Mouse (Mus musculus): ENCODE data around the gene Gm12184. TPM values are rescaled to one million over a fixed set of nuclear protein-coding genes. Genes with fewer than 3 reads are reported as not detected.

Gene Gm12184
- total and polyA plus RNA-seq, 3 experiments: 15.3 to 47.2 (median 22.1) TPM

- TF ChIP-seq GATA2 (IDR thresholded peaks at IDR 0.05; ENCODE audit: borderline replicate concordance, low read depth, low read length) (no peak), TAL1 (conservative IDR thresholded peaks at IDR 0.05; ENCODE audit: low read depth, low read length) (no peak), CTCF (IDR thresholded peaks at IDR 0.05; ENCODE audit: low read depth, low read length) (peak; percentile 51), GATA1 (IDR thresholded peaks at IDR 0.05; ENCODE audit: borderline replicate concordance, low read length) (no peak)
Observed at GRCm38 (mm10) chr11:48859014-48859413, 32.6 kb upstream of the Gm12184 start.

GRCm38 (mm10) chr11:48853474-48854180 lies 27.2 kb upstream of the Gm12184 start:
- ATAC-seq (ENCODE audit: extremely low read depth, insufficient number of reproducible peaks, low FRiP score, poor library complexity, severe bottlenecking) (peak; percentile 46), DNase-seq (ENCODE audit: low spot score) (no peak)
- Histone ChIP-seq H3K27me3 (ENCODE audit: insufficient read depth, low read length) (peaks cover 8% of the 10 kb centered on the region), H3K4me1 (ENCODE audit: insufficient read depth, low read depth, low read length) (peaks cover 48% of the 10 kb centered on the region), H3K36me3 (replicated peaks) (no peaks in the 10 kb centered on the region), H3K9me3 (replicated peaks) (peaks cover 6% of the 10 kb centered on the region), H3K4me3 (ENCODE audit: low read depth, low read length) (peak overlapping the region; percentile 71)
- TF ChIP-seq TAL1 (conservative IDR thresholded peaks at IDR 0.05; ENCODE audit: low read depth, low read length) (no peak), GATA1 (IDR thresholded peaks at IDR 0.05; ENCODE audit: borderline replicate concordance, low read length) (no peak), GATA2 (IDR thresholded peaks at IDR 0.05; ENCODE audit: borderline replicate concordance, low read depth, low read length) (no peak), CTCF (IDR thresholded peaks at IDR 0.05; ENCODE audit: low read depth, low read length) (no peak), POLR2AphosphoS5 (IDR thresholded peaks at IDR 0.05; ENCODE audit: insufficient replicate concordance, low read depth, low read length) (no peak)

More at GRCm38 (mm10) chr11:48859014-48859413, 32.6 kb upstream of the Gm12184 start:
- Histone ChIP-seq H3K27me3 (ENCODE audit: insufficient read depth, low read length) (no peaks in the 10 kb centered on the region), H3K9me3 (replicated peaks) (no peaks in the 10 kb centered on the region), H3K4me3 (ENCODE audit: low read depth, low read length) (no peak overlapping the region), H3K4me1 (ENCODE audit: insufficient read depth, low read depth, low read length) (peaks cover 39% of the 10 kb centered on the region), H3K36me3 (replicated peaks) (peaks cover 9% of the 10 kb centered on the region)
- DNase-seq (ENCODE audit: low spot score) (no peak), ATAC-seq (ENCODE audit: extremely low read depth, insufficient number of reproducible peaks, low FRiP score, poor library complexity, severe bottlenecking) (no peak)

- TF ChIP-seq GATA1 (IDR thresholded peaks at IDR 0.05; ENCODE audit: borderline replicate concordance, low read length): no peak
- TF ChIP-seq CTCF (IDR thresholded peaks at IDR 0.05; ENCODE audit: low read depth, low read length): no peak
- TF ChIP-seq GATA2 (IDR thresholded peaks at IDR 0.05; ENCODE audit: borderline replicate concordance, low read depth, low read length): no peak
- no peak for TF ChIP-seq POLR2AphosphoS5 (IDR thresholded peaks at IDR 0.05; ENCODE audit: insufficient replicate concordance, low read depth, low read length)
Observed at GRCm38 (mm10) chr11:48852624-48853473, 26.4 kb upstream of the Gm12184 start.

GRCm38 (mm10) chr11:48852190-48852589 lies 25.7 kb upstream of the Gm12184 start:
- no peak overlapping the region for H3K4me3 ChIP-seq (ENCODE audit: low read depth, low read length)
- TF ChIP-seq POLR2AphosphoS5 (IDR thresholded peaks at IDR 0.05; ENCODE audit: insufficient replicate concordance, low read depth, low read length): no peak
- no peak for TF ChIP-seq GATA2 (IDR thresholded peaks at IDR 0.05; ENCODE audit: borderline replicate concordance, low read depth, low read length)
- no peak for TF ChIP-seq CTCF (IDR thresholded peaks at IDR 0.05; ENCODE audit: low read depth, low read length)
- no peak for TF ChIP-seq TAL1 (conservative IDR thresholded peaks at IDR 0.05; ENCODE audit: low read depth, low read length)
- TF ChIP-seq GATA1 (IDR thresholded peaks at IDR 0.05; ENCODE audit: borderline replicate concordance, low read length): no peak
- DNase-seq (ENCODE audit: low spot score): no peak
- H3K9me3 ChIP-seq (replicated peaks): peaks cover 6% of the 10 kb centered on the region
- no peak for ATAC-seq (ENCODE audit: extremely low read depth, insufficient number of reproducible peaks, low FRiP score, poor library complexity, severe bottlenecking)
- no peaks in the 10 kb centered on the region for H3K36me3 ChIP-seq (replicated peaks)
- H3K4me1 ChIP-seq (ENCODE audit: insufficient read depth, low read depth, low read length): peaks cover 39% of the 10 kb centered on the region
- peaks cover 8% of the 10 kb centered on the region for H3K27me3 ChIP-seq (ENCODE audit: insufficient read depth, low read length)

More at GRCm38 (mm10) chr11:48852624-48853473, 26.4 kb upstream of the Gm12184 start:
- Histone ChIP-seq H3K36me3 (replicated peaks) (no peaks in the 10 kb centered on the region), H3K4me3 (ENCODE audit: low read depth, low read length) (peak overlapping the region; percentile 71), H3K9me3 (replicated peaks) (peaks cover 6% of the 10 kb centered on the region), H3K4me1 (ENCODE audit: insufficient read depth, low read depth, low read length) (peaks cover 42% of the 10 kb centered on the region), H3K27me3 (ENCODE audit: insufficient read depth, low read length) (peaks cover 8% of the 10 kb centered on the region)
- ATAC-seq (ENCODE audit: extremely low read depth, insufficient number of reproducible peaks, low FRiP score, poor library complexity, severe bottlenecking) (no peak), DNase-seq (ENCODE audit: low spot score) (no peak)

GRCm38 (mm10) chr11:48851270-48851995 lies 25.0 kb upstream of the Gm12184 start:
- no peak for TF ChIP-seq POLR2AphosphoS5 (IDR thresholded peaks at IDR 0.05; ENCODE audit: insufficient replicate concordance, low read depth, low read length)
- TF ChIP-seq GATA1 (IDR thresholded peaks at IDR 0.05; ENCODE audit: borderline replicate concordance, low read length): no peak
- no peak for TF ChIP-seq GATA2 (IDR thresholded peaks at IDR 0.05; ENCODE audit: borderline replicate concordance, low read depth, low read length)
- no peak for TF ChIP-seq CTCF (IDR thresholded peaks at IDR 0.05; ENCODE audit: low read depth, low read length)
- TF ChIP-seq TAL1 (conservative IDR thresholded peaks at IDR 0.05; ENCODE audit: low read depth, low read length): no peak
- Histone ChIP-seq H3K27me3 (ENCODE audit: insufficient read depth, low read length) (peaks cover 8% of the 10 kb centered on the region), H3K36me3 (replicated peaks) (no peaks in the 10 kb centered on the region), H3K9me3 (replicated peaks) (peaks cover 6% of the 10 kb centered on the region), H3K4me3 (ENCODE audit: low read depth, low read length) (no peak overlapping the region), H3K4me1 (ENCODE audit: insufficient read depth, low read depth, low read length) (peaks cover 39% of the 10 kb centered on the region)
- ATAC-seq (ENCODE audit: extremely low read depth, insufficient number of reproducible peaks, low FRiP score, poor library complexity, severe bottlenecking) (no peak), DNase-seq (ENCODE audit: low spot score) (no peak)
